Mouse (Mus musculus) midbrain, embryonic 11.5 days (tissue): ENCODE data around the gene Gm17364. TPM values are rescaled to one million over a fixed set of nuclear protein-coding genes. Genes with fewer than 3 reads are reported as not detected.

Experiments
- ATAC-seq: fragments of 200-750 bp; cut with Nextera tagmentation; 2 replicates; pipeline ENCODE4 v1.8.0; 2017; ENCODE audit warnings: moderate TSS enrichment, moderate library complexity; ENCODE audit not compliant: low FRiP score
- DNase-seq: peaks from one replicate; pipeline ENCODE4 v3.0.0; 2015; ENCODE audit warnings: low spot score; ENCODE audit errors: missing footprints
- H3K27ac ChIP-seq: fragments of 300-500 bp; sonication (generic); 2 replicates; pipeline ENCODE4 v1.5.1; 2014; ENCODE audit warnings: low read depth, low read length
- H3K27me3 ChIP-seq: fragments of 300-500 bp; sonication (generic); 2 replicates; pipeline ENCODE4 v1.6.1; 2014; ENCODE audit warnings: mild to moderate bottlenecking, low read length, moderate library complexity, mixed read lengths; ENCODE audit not compliant: control insufficient read depth, insufficient read depth
- H3K36me3 ChIP-seq: fragments of 300-500 bp; sonication (generic); 2 replicates; pipeline ENCODE4 v1.6.1; 2014; ENCODE audit warnings: mild to moderate bottlenecking, low read length, moderate library complexity, mixed read lengths; ENCODE audit not compliant: control insufficient read depth, insufficient read depth
- H3K4me1 ChIP-seq: fragments of 300-500 bp; sonication (generic); 2 replicates; pipeline ENCODE4 v1.6.1; 2014; ENCODE audit warnings: low read length; ENCODE audit not compliant: control insufficient read depth, insufficient read depth
- H3K4me2 ChIP-seq: fragments of 300-500 bp; sonication (generic); 2 replicates; pipeline ENCODE4 v1.6.1; 2014; ENCODE audit warnings: mild to moderate bottlenecking, moderate library complexity
- H3K4me3 ChIP-seq: fragments of 300-500 bp; sonication (generic); 2 replicates; pipeline ENCODE4 v1.5.1; 2014; ENCODE audit warnings: low read depth, low read length
- H3K9ac ChIP-seq: fragments of 300-500 bp; sonication (generic); 2 replicates; pipeline ENCODE4 v1.6.1; 2014; ENCODE audit warnings: low read length
- H3K9me3 ChIP-seq: fragments of 300-500 bp; sonication (generic); 2 replicates; pipeline ENCODE4 v1.6.1; 2016; ENCODE audit warnings: low read length; ENCODE audit not compliant: control insufficient read depth
- WGBS: fragments of 180-500 bp; shearing (Covaris S2); extraction: QIAGEN DNeasy Blood & Tissue Kit; methylation state at CpG from one replicate; pipeline ENCODE4 v1.1.7; 2014; 5-methylcytosine and 5-hydroxymethylcytosine counted together
- polyA plus RNA-seq: library from polyadenylated mRNA; unstranded; fragments of >200 nt; fragmentation: Nextera tagmentation; extraction: Ambion mirVana; gene quantifications from 2 replicates; pipeline ENCODE4 v1.2.1, GENCODE M21; 2014

Gene Gm17364
- polyA plus RNA-seq, 1 experiment from 2014 or later: not detected

DNA sequence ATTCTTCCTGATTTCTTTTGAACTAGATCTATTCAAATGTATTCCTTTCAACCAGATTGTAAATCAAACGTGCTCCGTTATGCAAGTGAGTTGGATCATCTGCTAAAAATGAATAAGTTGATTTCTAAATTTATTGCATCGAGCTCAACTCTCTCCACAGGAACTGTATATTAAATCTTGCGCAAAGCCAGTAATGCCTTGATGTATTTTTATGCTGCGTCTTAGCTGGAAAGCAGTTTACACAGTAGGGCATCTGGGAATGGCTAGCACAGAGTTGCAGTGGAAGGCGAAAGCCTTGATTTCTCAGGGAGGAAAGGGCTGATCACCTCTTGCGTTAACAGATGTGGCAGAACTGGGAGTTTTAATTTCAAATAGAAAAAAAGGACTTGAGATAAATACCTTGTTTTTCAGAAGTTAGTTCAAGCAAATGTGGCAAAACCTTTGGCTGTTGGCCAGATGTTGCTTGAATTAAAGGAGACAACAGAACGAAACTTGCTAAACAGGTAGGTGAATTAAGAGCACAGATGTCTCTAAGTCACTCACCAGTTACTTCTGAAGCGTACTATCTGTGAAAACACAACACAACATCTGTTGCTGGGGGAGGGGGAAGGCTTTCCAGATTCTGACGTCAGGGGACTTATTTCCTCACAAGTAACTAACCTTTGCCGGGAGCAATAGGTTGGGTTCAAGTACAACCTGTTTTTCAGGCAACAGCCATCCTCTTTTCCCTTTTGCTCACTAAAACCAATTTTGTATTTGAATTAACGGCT lies 24.8 kb downstream of the Gm17364 start:
- WGBS: 50% methylated on average over 12 of the region's 12 CpGs

DNA sequence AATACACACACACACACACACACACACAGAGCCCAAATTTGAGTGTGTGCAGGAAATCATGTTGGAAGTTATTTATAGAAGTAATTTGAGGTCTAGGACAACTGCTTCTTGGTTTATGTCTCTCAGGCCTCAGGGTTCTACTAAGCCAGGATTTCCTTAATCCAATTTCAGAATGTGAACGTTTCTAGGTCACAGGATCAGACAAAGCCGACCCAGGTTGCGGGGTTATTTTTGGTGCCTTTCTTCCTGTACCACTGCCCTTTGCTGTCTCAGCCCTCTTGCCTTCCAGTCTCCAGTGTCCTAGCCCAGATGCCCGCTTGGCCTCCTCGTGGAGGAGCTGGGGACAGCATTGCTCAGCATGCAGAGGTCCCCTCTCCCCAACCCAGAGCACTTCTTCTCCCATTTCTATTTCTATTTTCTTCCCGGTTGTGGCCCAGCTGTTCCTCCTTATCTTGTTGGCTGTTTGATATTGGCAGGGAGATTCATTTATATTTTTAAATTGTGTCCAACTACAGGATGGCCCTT lies 29.4 kb downstream of the Gm17364 start:
- H3K4me2 ChIP-seq: no peak overlapping the region
- no peak overlapping the region for H3K9ac ChIP-seq
- ATAC-seq (no peak), DNase-seq (no peak)
- no peak overlapping the region for H3K27ac ChIP-seq
- H3K4me1 ChIP-seq: no peaks in the 10 kb centered on the region
- no peaks in the 10 kb centered on the region for H3K9me3 ChIP-seq
- 61% methylated on average over 6 of the region's 6 CpGs for WGBS
- no peaks in the 10 kb centered on the region for H3K36me3 ChIP-seq
- no peaks in the 10 kb centered on the region for H3K27me3 ChIP-seq
- H3K4me3 ChIP-seq: no peak overlapping the region

More for the DNA sequence above, 24.8 kb downstream of the Gm17364 start:
- no peaks in the 10 kb centered on the region; the same call in 1 of the 2 replicates for H3K4me1 ChIP-seq
- peak overlapping the region; percentile 63 for H3K9ac ChIP-seq
- DNase-seq: no peak
- no peaks in the 10 kb centered on the region for H3K9me3 ChIP-seq
- peak; percentile 3; the same call in 1 of the 2 replicates for ATAC-seq
- H3K36me3 ChIP-seq: no peaks in the 10 kb centered on the region
- H3K27ac ChIP-seq: peak overlapping the region; percentile 30; the same call in 1 of the 2 replicates
- peak overlapping the region; percentile 67 for H3K4me3 ChIP-seq
- H3K4me2 ChIP-seq: peak overlapping the region; percentile 62
- H3K27me3 ChIP-seq: no peaks in the 10 kb centered on the region

DNA sequence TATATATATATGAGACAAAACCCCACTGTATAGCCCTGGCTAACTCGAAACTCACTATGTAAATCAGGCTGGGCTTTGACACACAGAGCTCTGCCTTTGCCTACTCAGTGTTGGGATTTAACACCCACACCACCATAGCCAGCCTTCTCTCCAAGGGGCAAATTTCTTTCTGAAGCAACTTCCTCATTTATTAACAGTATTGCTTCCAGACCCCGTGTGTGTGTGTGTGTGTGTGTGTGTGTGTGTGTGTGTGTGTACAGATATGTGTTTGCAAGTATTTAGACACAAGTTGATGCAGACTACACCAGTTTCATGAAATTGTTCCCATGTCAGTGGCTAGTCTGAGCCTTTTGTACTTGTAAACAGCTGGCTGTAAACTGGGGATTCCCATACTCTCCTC lies 32.2 kb downstream of the Gm17364 start:
- ATAC-seq (no peak), DNase-seq (no peak)
- no peak overlapping the region for H3K27ac ChIP-seq
- no peaks in the 10 kb centered on the region for H3K36me3 ChIP-seq
- H3K9ac ChIP-seq: no peak overlapping the region
- H3K4me1 ChIP-seq: no peaks in the 10 kb centered on the region
- H3K9me3 ChIP-seq: no peaks in the 10 kb centered on the region
- whole genome bisulfite sequencing: 78% methylated on average over 2 of the region's 2 CpGs
- no peak overlapping the region for H3K4me2 ChIP-seq
- no peak overlapping the region for H3K4me3 ChIP-seq
- H3K27me3 ChIP-seq: no peaks in the 10 kb centered on the region

DNA sequence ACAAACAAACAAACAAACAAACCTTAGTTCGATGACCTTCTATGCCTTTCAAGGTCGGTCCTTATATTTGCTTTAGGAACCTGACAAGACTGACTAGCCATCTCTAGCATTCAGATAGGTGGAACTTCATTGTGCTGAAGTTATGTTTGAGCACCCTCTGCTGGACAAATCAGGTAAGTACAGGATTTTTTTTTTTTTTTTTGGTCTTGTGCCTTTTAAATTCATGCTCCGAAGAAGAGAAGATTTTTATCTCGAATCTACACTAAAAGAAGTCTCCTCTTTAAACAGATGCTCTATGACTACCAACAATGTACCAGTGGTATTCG lies 35.0 kb downstream of the Gm17364 start:
- no peak for ATAC-seq
- H3K9ac ChIP-seq: no peak overlapping the region
- DNase-seq: peak; percentile 94
- no peak overlapping the region for H3K4me2 ChIP-seq
- WGBS: 16% methylated on average over 5 of the region's 5 CpGs
- H3K27ac ChIP-seq: no peak overlapping the region
- no peak overlapping the region for H3K4me3 ChIP-seq
- H3K4me1 ChIP-seq: no peaks in the 10 kb centered on the region
- H3K27me3 ChIP-seq: no peaks in the 10 kb centered on the region
- no peaks in the 10 kb centered on the region for H3K9me3 ChIP-seq
- H3K36me3 ChIP-seq: no peaks in the 10 kb centered on the region

DNA sequence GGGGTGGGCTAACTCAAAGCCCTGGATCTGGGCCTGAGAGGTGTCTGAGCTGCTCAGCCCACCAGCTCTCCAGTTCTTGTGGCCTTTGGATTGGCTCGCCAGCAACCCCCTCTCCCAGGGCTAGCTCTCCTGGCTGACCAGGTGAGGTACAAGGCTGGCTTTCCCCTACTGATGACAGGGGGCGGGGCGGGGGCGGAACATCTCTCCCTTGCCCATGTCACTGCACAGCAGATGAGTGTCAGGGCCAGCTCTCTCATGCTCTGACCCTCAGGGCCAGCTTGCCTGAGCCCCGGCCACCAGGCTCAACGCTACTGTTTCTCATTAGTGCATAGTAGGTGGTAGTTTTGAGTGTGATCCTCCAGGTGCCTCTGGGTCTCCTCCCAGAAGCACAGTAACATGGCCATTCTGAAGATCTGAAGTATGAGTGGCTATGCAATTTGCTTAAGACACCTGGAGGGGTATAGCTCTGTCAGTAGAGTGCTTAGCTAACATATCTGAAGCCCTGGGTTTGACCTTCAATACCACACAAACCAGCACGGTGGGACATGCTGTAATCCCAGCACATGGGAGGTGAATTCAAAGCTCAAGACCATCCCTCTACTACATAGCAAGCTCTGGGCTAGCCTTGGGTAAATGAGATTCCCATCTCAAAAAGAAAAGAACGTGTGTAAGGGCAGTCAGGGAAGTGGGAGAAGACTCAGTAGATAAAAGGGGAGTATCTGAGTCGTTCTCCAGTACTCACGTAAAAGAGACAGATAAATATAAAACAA lies 35.6 kb downstream of the Gm17364 start:
- H3K9me3 ChIP-seq: no peaks in the 10 kb centered on the region
- 81% methylated on average over 10 of the region's 10 CpGs for WGBS
- H3K27ac ChIP-seq: no peak overlapping the region
- no peak overlapping the region for H3K9ac ChIP-seq
- no peak overlapping the region for H3K4me2 ChIP-seq
- no peak for DNase-seq
- no peaks in the 10 kb centered on the region for H3K36me3 ChIP-seq
- H3K4me1 ChIP-seq: no peaks in the 10 kb centered on the region
- no peaks in the 10 kb centered on the region for H3K27me3 ChIP-seq
- H3K4me3 ChIP-seq: no peak overlapping the region
- 0 out of 2 replicates have a peak, but pooled peaks have one; percentile 16 for ATAC-seq

DNA sequence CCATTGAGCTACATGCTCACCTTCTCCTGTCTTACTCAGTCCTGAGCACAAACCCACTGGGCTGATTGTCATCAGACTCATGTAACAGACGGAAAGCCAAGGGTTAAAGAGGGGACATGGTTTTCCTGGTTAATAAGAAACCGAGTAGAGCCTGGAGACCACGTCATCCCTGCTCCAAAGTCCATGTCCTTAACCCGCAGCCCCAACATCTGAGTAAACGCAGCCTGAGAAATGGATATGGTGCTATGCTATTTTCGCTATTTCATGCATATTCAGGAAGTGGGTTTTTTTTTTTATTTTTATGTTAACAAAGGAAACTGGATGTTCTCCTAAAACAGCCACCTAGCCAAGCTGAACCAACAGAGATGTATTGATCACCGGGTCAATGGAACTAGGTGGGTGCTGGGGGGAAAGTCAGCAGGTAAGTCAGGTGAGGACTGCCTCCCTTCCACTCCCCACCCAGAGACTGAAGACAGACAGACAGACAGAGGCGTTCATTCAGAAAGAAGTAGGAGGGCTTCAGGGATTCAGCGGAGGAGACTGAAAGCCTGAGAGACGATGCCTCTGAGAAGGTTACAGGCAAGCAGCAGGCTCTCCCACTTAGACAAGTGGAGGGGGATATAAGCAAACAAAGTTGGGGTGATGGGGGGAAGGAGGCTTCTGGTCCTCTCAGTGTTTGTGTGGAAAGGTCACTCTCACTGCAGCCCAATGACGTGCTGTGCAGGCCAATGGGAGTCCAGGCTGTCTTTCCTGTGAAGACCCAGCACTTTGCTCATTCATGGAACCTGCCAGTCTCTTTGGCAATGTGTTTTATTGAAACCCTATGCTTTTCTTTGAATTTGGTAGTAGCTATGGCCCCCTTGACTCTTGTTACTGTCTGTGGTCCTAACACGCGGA lies 37.7 kb downstream of the Gm17364 start:
- Histone ChIP-seq H3K27me3 (no peaks in the 10 kb centered on the region), H3K4me1 (no peaks in the 10 kb centered on the region), H3K36me3 (no peaks in the 10 kb centered on the region), H3K9me3 (no peaks in the 10 kb centered on the region), H3K4me2 (no peak overlapping the region), H3K27ac (no peak overlapping the region), H3K9ac (no peak overlapping the region), H3K4me3 (no peak overlapping the region)
- WGBS: 78% methylated on average over 13 of the region's 13 CpGs
- DNase-seq: no peak
- ATAC-seq: no peak

DNA sequence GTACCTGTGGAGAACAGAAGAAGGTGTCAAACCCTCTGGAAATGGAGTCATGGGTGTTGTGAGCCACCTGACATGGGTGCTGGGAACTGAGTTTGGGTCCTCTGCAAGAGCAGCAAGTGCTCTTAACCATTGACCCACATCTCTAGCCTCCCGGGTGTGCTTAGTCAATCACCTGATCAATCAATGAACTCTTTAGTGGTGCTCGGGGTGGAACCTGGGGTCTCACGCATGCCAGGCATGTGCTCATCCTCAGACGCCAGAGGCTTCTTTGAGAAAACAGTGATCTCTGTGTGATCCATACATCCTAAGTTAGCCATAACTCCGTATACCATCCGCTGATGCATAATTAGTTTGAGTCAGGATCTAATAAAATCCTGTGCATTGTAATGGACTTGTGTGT lies 38.6 kb downstream of the Gm17364 start:
- no peak overlapping the region for H3K4me2 ChIP-seq
- no peak overlapping the region for H3K9ac ChIP-seq
- H3K27ac ChIP-seq: no peak overlapping the region
- 92% methylated on average over 6 of the region's 6 CpGs for WGBS
- ATAC-seq: no peak
- H3K27me3 ChIP-seq: no peaks in the 10 kb centered on the region
- H3K4me1 ChIP-seq: no peaks in the 10 kb centered on the region
- H3K36me3 ChIP-seq: no peaks in the 10 kb centered on the region
- H3K4me3 ChIP-seq: no peak overlapping the region
- no peak for DNase-seq
- H3K9me3 ChIP-seq: no peaks in the 10 kb centered on the region

DNA sequence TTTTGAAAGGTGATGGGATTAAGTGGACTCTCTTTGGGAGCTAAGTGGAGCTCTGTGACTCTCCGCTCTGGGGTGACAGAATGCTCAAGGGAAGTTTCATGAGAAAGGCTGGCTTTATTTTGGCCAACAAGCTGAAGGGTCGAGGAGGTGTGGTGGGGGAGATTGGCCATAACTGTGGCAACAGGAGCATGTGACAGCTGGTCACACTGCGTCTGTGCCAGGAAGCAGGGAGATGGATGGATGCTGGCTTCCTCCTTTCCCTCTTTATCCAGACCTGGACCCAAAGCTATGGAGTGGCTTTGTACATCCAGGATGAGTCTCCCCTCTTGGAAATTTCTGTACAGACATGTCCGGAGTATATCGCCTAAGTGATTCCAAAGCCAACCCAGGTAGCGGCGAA lies 40.5 kb downstream of the Gm17364 start:
- Histone ChIP-seq H3K4me2 (no peak overlapping the region), H3K9me3 (no peaks in the 10 kb centered on the region), H3K36me3 (no peaks in the 10 kb centered on the region), H3K27ac (no peak overlapping the region), H3K27me3 (no peaks in the 10 kb centered on the region), H3K4me1 (no peaks in the 10 kb centered on the region), H3K4me3 (no peak overlapping the region), H3K9ac (no peak overlapping the region)
- DNase-seq (no peak), ATAC-seq (no peak)
- WGBS: 88% methylated on average over 7 of the region's 7 CpGs
